Mouse (Mus musculus): ENCODE measurements at regions not wholly inside any gene's neighbourhood (a gene's known extent, or its start where the extent isn't known, plus 50 kb on each side); places are given as distances from the start of the nearest gene placed in this dataset.

- no peak for DNase-seq
Measured at GRCm38 (mm10) chr16:29706996-29707395, 127.9 kb downstream of the Opa1 start.

GRCm38 (mm10) chr16:29707656-29708055 is 128.5 kb downstream of the Opa1 start:
- DNase-seq = no peak

- peak; percentile 47 to 64 for DNase-seq
Measured at GRCm38 (mm10) chr16:29709072-29709471, 129.9 kb downstream of the Opa1 start.

GRCm38 (mm10) chr16:29711386-29711785 is 132.3 kb downstream of the Opa1 start:
- no peak for DNase-seq

GRCm38 (mm10) chr16:29711912-29712681 is 133.0 kb downstream of the Opa1 start:
- DNase-seq = no peak

GRCm38 (mm10) chr16:29714612-29715127 is 135.5 kb downstream of the Opa1 start:
- peak; percentile 44 to 79 for DNase-seq

GRCm38 (mm10) chr16:29718965-29719364 is 139.8 kb downstream of the Opa1 start:
- no peak for DNase-seq

GRCm38 (mm10) chr16:29719571-29720451 is 140.7 kb downstream of the Opa1 start:
- DNase-seq = no peak

- DNase-seq = no peak
Measured at GRCm38 (mm10) chr16:29725153-29725552, 146.0 kb downstream of the Opa1 start.

GRCm38 (mm10) chr16:29725563-29725962 is 146.4 kb downstream of the Opa1 start:
- no peak for DNase-seq

- DNase-seq = no peak
Measured at GRCm38 (mm10) chr16:29727397-29727796, 148.3 kb downstream of the Opa1 start.

GRCm38 (mm10) chr16:29728769-29729481 is 149.8 kb downstream of the Opa1 start:
- peak; percentile 76 to 86 for DNase-seq

- DNase-seq = no peak
Measured at GRCm38 (mm10) chr16:29730010-29730409, 150.9 kb downstream of the Opa1 start.

GRCm38 (mm10) chr16:29732889-29733288 is 153.8 kb downstream of the Opa1 start:
- DNase-seq = no peak

- DNase-seq = no peak
Measured at GRCm38 (mm10) chr16:29733847-29734246, 154.7 kb downstream of the Opa1 start.

GRCm38 (mm10) chr16:29734324-29734723 is 155.2 kb downstream of the Opa1 start:
- DNase-seq = peak in 1 of 2 experiments; percentile 76

GRCm38 (mm10) chr16:29734738-29735250 is 155.7 kb downstream of the Opa1 start:
- peak; percentile 67 to 78 for DNase-seq

GRCm38 (mm10) chr16:29735371-29736008 is 156.4 kb downstream of the Opa1 start:
- peak in 1 of 2 experiments; percentile 34 for DNase-seq

GRCm38 (mm10) chr16:29736211-29736610 is 157.1 kb downstream of the Opa1 start:
- no peak for DNase-seq

- DNase-seq = no peak
Measured at GRCm38 (mm10) chr16:29738075-29738474, 158.9 kb downstream of the Opa1 start.

GRCm38 (mm10) chr16:29742497-29743230 is 163.5 kb downstream of the Opa1 start:
- DNase-seq = peak; percentile 33 to 58

Measured in lung, postnatal 4 days (tissue).